Mouse (Mus musculus) G1E (cell line): Measurements from ENCODE around the gene BC049352.

Experiments
- CTCF ChIP-seq: IDR thresholded peaks from 2 replicates; pipeline ENCODE4 v1.5.1; 2012; ENCODE audit warnings: low read depth, low read length, inconsistent platforms, mixed read lengths
- GATA1 ChIP-seq: IDR thresholded peaks from 2 replicates; pipeline ENCODE4 v1.6.1; 2012; ENCODE audit warnings: borderline replicate concordance, low read length, inconsistent platforms, mixed read lengths
- POLR2AphosphoS5 ChIP-seq: IDR thresholded peaks from 2 replicates; pipeline ENCODE4 v1.6.1; 2012; ENCODE audit warnings: low read depth, low read length, inconsistent platforms; ENCODE audit not compliant: insufficient replicate concordance
- TAL1 ChIP-seq: conservative IDR thresholded peaks from 2 replicates; pipeline ENCODE4 v1.6.1; 2012; ENCODE audit warnings: low read depth, low read length, inconsistent platforms, mixed read lengths

DNA sequence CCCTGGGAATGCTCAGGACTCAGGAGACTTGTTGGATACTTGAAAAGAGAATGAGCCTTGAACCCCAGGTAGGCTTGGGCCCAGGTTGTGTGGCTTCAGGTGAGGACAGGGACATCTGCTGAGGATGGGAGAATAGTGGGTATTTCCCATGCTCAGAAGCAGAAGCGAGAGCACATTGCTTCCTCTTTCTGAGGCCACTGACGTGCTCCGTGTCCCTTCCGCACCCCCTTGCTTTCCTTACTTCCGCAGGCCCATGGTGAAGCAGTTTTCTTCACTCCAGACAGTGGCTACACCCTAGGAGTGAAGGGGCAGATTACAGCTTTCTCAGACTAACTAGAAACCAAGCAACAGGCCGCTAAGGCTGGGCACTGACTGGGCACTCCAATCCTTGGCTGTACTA, 64.3 kb downstream of the BC049352 start:
- TF ChIP-seq GATA1, result no peak
- TF ChIP-seq CTCF, result no peak
- no peak for TF ChIP-seq TAL1
- no peak for TF ChIP-seq POLR2AphosphoS5
